Mouse (Mus musculus) testis, adult 2 months (tissue): ENCODE results near the gene Dtnb.

ENCODE experiments used
- CTCF ChIP-seq: fragments of 200-500 bp; IDR thresholded peaks from 2 replicates; pipeline ENCODE4 v1.5.1; 2012; ENCODE audit warnings: low read depth, mild to moderate bottlenecking, inconsistent platforms, low read length, moderate library complexity; ENCODE audit not compliant: control insufficient read depth, insufficient read depth, insufficient replicate concordance
- POLR2A ChIP-seq: fragments of 200-500 bp; IDR thresholded peaks from 2 replicates; pipeline ENCODE4 v1.6.1; 2012; ENCODE audit warnings: low read depth, mild to moderate bottlenecking, inconsistent platforms, low read length, moderate library complexity; ENCODE audit not compliant: control insufficient read depth

GRCm38 (mm10) chr12:3602786-3603185 lies 30.6 kb downstream of the Dtnb start:
- TF ChIP-seq POLR2A (no peak), CTCF (no peak)
